Mouse (Mus musculus): ENCODE data around the gene Bid.

DNA sequence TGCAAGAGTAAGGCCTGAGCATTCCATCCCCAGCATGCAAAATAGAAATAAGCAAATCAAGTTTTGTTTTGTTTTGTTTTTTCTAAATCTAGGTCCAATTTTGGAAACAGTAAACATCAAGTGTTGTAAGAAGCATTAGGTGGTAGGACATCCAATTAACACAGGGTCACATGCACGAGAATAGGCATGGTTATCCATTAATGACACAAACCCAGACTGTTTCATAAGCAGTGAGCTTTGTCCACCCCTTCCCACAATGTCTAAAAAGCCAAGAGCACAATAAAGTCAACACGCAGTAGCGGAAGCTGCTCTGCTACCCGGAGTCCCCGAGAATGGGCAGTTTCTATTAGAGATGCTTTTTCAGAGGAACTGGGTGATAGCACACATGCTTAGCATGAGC lies 11.5 kb downstream of the Bid start:
- TF ChIP-seq POLR2A (IDR thresholded peaks at IDR 0.05; ENCODE audit: low read depth, low read length) (no peak), CTCF (conservative IDR thresholded peaks at IDR 0.05; ENCODE audit: insufficient read depth, insufficient read length, low read depth, low read length) (no peak)
